ENCODE assay signal across 8 mouse cellular contexts in the genomic region with DNA sequence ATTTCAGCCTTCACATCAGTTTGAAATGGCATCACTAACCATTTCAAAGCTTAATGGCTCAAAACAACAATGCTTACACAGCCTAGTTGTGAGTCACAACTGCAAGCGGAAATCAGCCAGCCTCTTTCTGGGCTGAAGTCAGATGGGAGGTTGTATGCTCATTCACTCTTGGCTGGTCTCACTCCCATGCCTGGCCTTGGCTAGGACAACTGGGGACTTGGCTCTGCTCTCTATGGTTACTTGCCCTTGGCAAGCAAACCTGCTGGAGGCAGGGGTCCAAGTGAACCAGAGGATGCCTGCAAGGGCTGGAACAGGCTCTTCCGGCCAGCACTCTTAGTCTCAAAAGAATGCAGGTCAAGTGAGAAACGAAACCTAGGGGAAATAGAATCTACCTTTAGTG.
DNase-seq lines count a peak whose midpoint lies in the region; ATAC-seq lines count a peak whose summit lies in the region.

No protein-coding gene starts in this region.

- H3K36me3 ChIP-seq in hindbrain, embryonic 14.5 days (replicated peaks; ENCODE audit: control insufficient read depth, insufficient read depth), result no peaks in the 10 kb centered on the region
- H3K36me3 ChIP-seq in hindbrain, embryonic 10.5 days, result no peaks in the 10 kb centered on the region

- no peaks in the 10 kb centered on the region for H3K27me3 ChIP-seq in hindbrain, embryonic 14.5 days (ENCODE audit: control insufficient read depth, insufficient read depth, low read length)
- H3K27me3 ChIP-seq in hindbrain, embryonic 10.5 days (ENCODE audit: insufficient read depth, poor library complexity, severe bottlenecking), result no peaks in the 10 kb centered on the region

- H3K4me3 ChIP-seq in hindbrain, embryonic 14.5 days (replicated peaks; ENCODE audit: low read length), result no peak overlapping the region
- no peak overlapping the region for H3K4me3 ChIP-seq in hindbrain, embryonic 10.5 days

- peak; percentile 46 for DNase-seq in hindbrain, embryonic 14.5 days (ENCODE audit: low spot score)
- no peak for DNase-seq in hindbrain, embryonic 10.5 days (ENCODE audit: low spot score)
- DNase-seq in adrenal gland, adult (ENCODE audit: inconsistent age in 2 of 2, low spot score in 1 of 2), result peak; percentile 24 to 83
- DNase-seq in cerebellum, postnatal 4 days (ENCODE audit: low spot score in 2 of 2), result peak; percentile 60 to 92
- peak; percentile 50 for DNase-seq in layer of hippocampus, adult 11-12 months (ENCODE audit: low spot score)
- peak; percentile 72 for DNase-seq in ovary, adult 18-20 months (ENCODE audit: low spot score)
- DNase-seq in spleen, postnatal 10 days (ENCODE audit: low spot score in 2 of 2), result no peak

- H3K9me3 ChIP-seq in hindbrain, embryonic 14.5 days (ENCODE audit: control insufficient read depth, low read length), result no peaks in the 10 kb centered on the region
- H3K9me3 ChIP-seq in hindbrain, embryonic 10.5 days, result no peaks in the 10 kb centered on the region

- ATAC-seq in hindbrain, embryonic 14.5 days (ENCODE audit: low FRiP score), result peak; percentile 86
- ATAC-seq in erythroid progenitor cell, adult 5-6 weeks (replicated peaks; ENCODE audit: low FRiP score, poor library complexity, severe bottlenecking), result no peak

- 78% methylated on average over 3 of the region's 3 CpGs for WGBS in hindbrain, embryonic 14.5 days
- 89% methylated on average over 3 of the region's 3 CpGs for WGBS in hindbrain, embryonic 10.5 days

- H3K4me1 ChIP-seq in hindbrain, embryonic 14.5 days (replicated peaks; ENCODE audit: control insufficient read depth, insufficient read depth, low read length), result no peaks in the 10 kb centered on the region
- H3K4me1 ChIP-seq in hindbrain, embryonic 10.5 days (replicated peaks), result no peaks in the 10 kb centered on the region

- H3K27ac ChIP-seq in hindbrain, embryonic 14.5 days, result no peak overlapping the region
- H3K27ac ChIP-seq in hindbrain, embryonic 10.5 days, result no peak overlapping the region

- no peak overlapping the region for H3K4me2 ChIP-seq in hindbrain, embryonic 14.5 days (replicated peaks)

- H3K9ac ChIP-seq in hindbrain, embryonic 14.5 days, result no peak overlapping the region

Comparison
In these comparisons a context has a peak if more than half of its experiments do, and no peak if none do; other contexts are left out.
1. DNase-seq: peak in hindbrain, embryonic 14.5 days (single experiment), adrenal gland, adult (2 of 2), cerebellum, postnatal 4 days (2 of 2), layer of hippocampus, adult 11-12 months (single experiment) and ovary, adult 18-20 months (single experiment); none in hindbrain, embryonic 10.5 days (single experiment) and spleen, postnatal 10 days (0 of 2).